Mouse (Mus musculus): Measurements from ENCODE around the gene Commd1.

The Commd1 gene

DNA sequence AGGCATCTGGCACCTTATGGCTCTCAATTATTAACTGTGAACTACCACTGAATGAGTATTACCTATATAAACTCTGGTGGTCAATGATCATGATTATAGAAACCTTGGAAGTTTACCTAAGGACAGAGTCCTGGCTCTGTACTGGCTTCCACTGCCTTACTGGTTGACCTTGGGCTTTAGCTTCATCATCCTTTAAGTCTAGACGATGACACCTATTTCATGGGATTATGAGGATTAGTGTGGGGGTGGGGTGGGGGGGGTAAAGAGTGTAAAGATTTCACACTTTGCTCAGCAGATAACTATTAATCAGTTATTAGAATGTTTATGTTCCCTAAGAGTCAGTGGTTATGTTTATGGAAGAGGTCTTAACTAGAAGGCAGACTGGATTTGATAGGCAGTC lies 7.6 kb upstream of the Commd1 start:
- no peak for DNase-seq

DNA sequence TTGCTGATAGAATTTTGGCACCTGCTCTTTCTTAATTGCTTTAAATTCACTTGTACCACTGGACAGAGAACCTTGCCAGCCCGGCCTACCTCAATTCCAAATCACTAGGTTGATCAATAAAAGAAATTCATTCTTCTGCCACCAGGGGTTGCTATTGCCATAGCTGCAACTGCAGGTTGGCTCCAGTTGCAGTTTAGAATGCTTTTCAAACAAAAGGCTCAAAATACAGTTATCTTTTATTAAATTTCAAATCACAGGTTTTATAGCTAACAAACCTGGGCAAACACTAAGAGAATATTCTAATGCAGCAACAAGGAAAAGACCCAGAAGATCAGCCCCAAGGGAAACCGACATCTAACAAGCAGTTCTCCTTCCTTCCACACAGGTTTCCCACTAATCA lies 5.2 kb upstream of the Commd1 start:
- DNase-seq, result no peak

DNA sequence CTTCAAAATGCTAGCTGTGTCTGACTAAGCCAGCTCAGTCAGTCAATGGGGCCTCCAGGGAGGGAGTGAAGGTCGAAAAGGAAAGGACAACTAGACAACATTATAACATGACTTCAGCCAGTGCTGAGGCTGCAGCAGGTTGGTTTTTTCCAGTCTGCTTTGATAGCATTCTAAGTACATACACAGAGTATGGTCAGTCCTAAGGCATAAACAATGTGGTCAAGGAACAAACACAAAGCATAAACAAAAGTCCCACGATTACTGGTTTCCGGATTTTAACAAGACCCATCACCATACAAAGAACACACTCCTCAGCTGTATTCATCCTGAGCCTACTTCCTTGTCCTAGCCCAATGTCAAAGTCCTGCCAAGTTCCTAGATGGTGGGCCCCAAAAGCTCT lies 3.3 kb upstream of the Commd1 start:
- no peak for DNase-seq

DNA sequence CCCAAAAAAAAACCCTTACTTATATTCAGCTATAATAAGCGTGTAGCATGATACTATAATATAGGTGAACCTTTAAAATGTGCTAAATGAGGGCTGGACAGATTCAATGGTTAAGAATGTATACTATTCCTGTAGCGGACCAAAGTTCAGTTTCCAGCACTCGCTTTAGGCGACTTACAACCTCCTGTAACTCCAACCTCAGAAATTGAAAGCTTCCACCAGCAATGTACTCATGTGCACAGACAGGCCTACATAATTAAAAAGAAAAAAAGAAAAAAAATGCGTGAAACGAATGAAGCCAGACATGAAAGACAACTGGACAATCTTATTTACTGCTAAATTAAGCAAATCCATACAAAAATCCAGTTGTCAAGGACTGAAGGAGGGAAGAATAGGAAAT lies 664 bp upstream of the Commd1 start:
- no peak for DNase-seq

- peak; percentile 61 for DNase-seq
Measured at GRCm38 (mm10) chr11:22981543-22981950, 635 bp downstream of the Commd1 start.

DNA sequence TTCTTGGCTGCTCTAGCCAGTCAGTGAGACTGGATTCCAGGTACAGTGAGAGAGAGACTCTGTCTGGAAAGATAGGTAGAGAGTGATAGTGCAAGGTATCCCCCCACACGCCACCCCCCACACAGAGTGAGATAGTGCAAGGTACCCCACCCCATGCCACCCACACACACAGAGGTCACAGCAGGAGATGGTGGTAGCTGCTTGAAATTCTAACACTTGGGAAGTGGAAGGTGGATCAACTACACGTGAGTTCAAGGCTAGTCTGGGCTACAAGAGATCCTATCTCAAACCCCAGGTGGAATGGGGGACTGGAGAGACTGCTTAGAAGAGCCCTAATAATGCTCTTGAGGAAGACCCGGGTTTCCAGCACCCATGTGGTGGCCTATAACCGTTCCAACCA lies 1.1 kb downstream of the Commd1 start:
- no peak for DNase-seq

DNA sequence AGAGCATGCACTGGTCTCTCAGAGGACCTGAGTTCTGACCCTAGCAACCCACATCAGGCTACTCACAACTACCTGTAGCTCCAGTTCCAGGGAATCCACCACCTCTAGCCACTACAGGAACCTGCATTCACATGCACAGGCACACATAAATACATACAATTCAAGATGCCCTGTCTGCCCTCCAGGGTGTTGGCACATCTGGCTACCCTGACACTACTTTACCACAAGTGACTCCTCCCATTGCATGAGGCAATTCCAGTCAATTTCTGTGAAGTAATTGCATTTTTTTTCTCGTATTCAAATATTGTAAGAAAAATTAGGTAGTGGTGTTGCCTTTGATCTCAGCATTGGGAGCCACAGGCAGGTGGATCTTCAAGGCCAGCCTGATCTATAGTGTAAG lies 3.0 kb downstream of the Commd1 start:
- no peak for DNase-seq

DNA sequence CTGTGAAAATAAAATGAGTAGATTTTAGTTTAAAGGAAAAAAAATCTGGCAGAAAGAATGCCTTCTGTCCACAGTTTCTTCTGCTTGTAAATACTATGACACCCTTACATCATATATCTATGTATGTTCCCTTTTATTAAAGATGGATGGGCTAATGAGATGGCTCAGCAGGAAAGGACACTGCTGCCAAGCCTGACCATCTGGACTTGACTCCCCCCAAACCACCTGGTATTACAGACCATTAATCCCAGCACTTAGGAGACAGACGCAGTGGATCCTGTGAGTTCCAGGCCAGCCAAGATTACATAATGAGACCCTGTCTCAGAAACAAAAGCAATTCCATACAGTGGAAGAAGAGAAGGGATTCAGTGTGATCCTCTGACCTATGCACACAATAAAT lies 3.5 kb downstream of the Commd1 start:
- DNase-seq, result peak; percentile 80

- peak; percentile 57 for DNase-seq
Measured at GRCm38 (mm10) chr11:22978215-22978614, 4.0 kb downstream of the Commd1 start.

GRCm38 (mm10) chr11:22973599-22973998 lies 8.6 kb downstream of the Commd1 start:
- no peak for DNase-seq

- peak; percentile 87 for DNase-seq
Measured at GRCm38 (mm10) chr11:22972746-22973526, 9.2 kb downstream of the Commd1 start.

DNA sequence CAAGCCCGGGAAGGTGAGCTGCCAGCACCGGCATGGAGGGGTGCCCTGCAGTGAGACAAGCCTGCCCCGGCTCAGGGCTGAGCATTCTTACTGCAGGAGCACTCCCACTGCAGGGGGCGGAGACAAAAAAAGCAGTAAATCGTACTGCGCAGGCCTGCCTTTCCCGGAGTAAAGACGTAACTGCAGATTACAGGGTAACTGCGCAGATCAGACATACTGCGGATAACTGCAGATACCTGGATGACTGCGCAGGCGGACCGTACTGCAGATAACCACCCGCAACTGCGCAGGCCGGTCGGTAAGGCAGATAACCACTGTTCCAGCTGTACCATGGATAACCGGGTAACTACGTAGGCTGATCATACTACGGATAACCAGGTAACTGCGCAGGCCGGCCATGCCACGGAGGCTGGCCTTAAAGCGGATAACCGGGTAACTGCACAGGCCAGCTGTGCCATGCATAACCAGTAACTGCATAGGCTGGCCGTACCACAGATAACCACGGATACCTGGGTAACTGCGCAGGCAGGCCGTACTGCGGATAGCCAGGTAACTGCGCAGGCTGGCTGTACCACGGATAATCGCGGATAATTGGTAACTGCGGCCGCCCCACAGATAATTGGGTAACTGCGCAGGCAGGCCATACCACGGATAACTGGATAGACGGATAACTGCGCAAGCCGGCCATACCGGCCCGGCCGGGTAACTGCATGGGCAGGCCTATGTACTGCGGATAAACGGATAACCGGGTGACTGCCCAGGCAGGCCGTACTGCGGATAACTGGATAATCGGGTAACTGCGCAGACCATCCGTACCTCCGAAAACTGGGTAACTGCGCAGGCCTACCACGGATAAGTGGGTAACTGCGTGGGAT lies 10.1 kb downstream of the Commd1 start, which contains the start of gene Zrsr1:
Gene Zrsr1, plus strand, starts transcription at position 171 of the 875 bp plus-strand sequence.
- DNase-seq, result peak; percentile 89

DNA sequence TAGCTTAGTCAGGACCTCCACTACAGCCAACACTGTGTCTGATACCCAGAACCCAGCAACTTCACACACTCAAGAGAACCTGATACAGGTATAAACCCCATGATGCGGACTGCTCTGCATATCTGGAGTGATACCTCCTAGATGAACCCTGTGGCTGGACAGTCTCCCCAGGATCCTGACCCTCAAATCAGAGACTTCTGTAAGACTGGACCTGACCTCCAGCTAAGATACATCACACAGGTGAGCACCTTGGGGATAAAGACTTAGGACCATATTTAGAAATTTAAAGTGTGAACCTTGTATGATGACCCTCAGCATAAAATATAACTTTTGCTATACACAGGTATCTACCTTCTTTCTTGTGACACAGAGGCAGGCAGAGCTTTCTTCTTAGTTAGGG lies 11.6 kb downstream of the Commd1 start:
- no peak for DNase-seq

- DNase-seq, result no peak
Measured at GRCm38 (mm10) chr11:22969486-22969885, 12.7 kb downstream of the Commd1 start.

DNA sequence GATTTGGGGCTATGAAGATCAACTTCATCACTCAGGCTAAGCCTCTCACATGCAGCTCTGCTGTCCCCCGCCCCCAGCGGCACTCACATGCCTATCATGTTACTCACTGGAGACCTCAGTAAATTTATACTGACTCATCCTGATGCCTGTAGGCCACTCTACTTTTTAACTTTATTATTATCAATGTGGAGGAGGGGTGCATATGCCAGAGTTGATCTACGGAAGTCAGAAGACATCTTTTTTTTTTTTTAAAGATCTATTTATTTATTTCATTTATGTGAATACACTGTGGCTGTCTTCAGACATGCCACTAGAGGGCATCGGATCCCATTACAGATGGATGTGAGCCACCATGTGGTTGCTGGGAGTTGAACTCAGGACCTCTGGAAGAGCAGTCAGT lies 16.7 kb downstream of the Commd1 start:
- no peak for DNase-seq

GRCm38 (mm10) chr11:22964401-22964800 lies 17.8 kb downstream of the Commd1 start:
- no peak for DNase-seq

GRCm38 (mm10) chr11:22962101-22962500 lies 20.1 kb downstream of the Commd1 start:
- DNase-seq, result no peak

GRCm38 (mm10) chr11:22957791-22958374 lies 24.3 kb downstream of the Commd1 start:
- no peak for DNase-seq

DNA sequence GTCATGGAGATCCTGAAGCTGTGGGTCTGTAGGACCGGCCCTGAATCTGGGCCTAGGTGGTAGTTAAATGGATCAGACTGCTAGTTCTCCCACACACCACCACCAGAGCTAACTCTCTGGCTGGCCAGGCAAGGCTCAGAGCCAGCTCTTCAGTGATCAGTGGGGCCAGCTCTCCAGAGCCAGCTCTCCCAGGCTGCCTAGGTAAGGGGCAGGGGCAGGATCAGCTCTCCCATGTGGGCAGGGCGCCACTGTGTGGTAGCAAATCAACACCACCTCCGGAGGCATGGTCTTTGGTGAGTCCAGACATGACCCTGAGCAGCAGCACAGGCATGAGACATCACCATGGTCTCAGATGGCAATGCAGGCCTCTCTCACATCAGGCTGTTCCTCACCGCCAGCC lies 25.4 kb downstream of the Commd1 start:
- DNase-seq, result no peak

GRCm38 (mm10) chr11:22956346-22956745 lies 25.8 kb downstream of the Commd1 start:
- DNase-seq, result no peak

- DNase-seq, result no peak
Measured at GRCm38 (mm10) chr11:22952668-22953067, 29.5 kb downstream of the Commd1 start.

DNA sequence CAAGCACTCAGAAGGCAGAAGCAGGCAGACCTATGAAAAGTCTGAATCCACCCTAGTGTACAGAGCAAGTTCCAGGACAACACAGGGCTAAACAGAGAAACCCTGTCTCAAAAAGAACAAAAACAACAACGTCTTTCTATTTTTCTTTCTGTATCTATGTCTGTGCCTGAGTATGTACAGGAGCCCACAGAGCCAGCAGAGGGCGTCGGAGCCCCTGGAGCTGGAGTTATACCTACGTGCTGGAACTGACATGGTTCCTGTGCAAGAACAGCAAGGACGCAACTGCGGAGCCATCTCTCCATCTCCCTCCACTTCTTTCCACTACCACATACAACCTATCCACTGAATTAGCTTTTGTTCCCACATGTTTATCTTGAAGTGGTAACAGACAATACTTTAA lies 32.1 kb downstream of the Commd1 start:
- no peak for DNase-seq

DNA sequence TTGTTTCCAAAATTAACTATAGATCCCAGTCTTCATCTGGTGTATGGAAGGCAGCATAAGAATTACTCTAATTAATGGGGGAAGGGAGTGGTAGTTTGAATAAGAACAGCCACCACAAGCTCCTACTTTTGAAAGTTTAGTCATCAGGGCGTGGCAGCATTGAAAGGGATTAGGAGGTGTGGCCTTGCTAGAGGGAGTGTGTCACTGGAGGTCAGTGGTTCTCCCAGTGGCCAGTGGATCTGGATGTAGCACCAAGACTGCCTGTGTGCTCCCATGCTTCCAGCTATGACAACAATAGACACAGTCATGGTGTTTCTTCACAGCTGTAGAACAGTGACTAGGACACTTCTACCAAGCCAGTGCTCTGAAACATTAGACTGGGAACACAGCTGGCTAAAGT lies 33.1 kb downstream of the Commd1 start:
- no peak for DNase-seq

DNA sequence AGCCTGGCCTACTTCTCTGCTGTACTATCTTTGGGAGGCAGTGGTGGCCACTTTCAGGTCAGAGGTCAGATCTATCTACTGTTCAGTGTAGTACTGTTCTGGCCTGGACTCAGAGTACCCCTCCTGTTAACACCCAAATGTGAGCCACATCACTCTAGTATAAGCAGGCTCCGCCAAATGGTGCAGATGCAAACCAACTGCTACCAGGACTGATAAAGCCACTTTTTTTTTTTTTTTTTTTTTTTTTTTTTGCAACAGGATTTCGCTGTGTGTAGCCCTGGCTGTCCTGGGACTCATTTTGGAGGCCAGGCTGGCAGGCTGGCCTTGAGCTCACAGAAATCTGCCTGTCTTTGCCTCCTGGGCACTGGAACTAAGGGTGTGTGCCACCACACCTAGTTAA lies 43.2 kb downstream of the Commd1 start:
- no peak for DNase-seq
